Mouse (Mus musculus) left cerebral cortex, adult 9 months (tissue): ENCODE measurements at regions not wholly inside any gene's neighbourhood (a gene's known extent, or its start where the extent isn't known, plus 50 kb on each side); places are given as distances from the start of the nearest gene placed in this dataset.
A peak's percentile ranks its signal among the peaks of the same experiment; 100 is the strongest.

ENCODE experiments used
- DNase-seq, 2 experiments: peaks; one replicate each; pipeline ENCODE4 v3.0.0; 2022; ENCODE audit warnings: low spot score in 2 of 2

GRCm38 (mm10) chr6:14407754-14408153 is 347.3 kb downstream of the Ppp1r3a start:
- no peak for DNase-seq

- peak in 1 of 2 experiments; percentile 21 for DNase-seq
Observed at GRCm38 (mm10) chr6:14358280-14358679, 396.8 kb downstream of the Ppp1r3a start.
